Mouse (Mus musculus) heart, embryonic 13.5 days (tissue): ENCODE results near the gene Shank1. TPM values are rescaled to one million over a fixed set of nuclear protein-coding genes. Genes with fewer than 3 reads are reported as not detected.

Source experiments
- ATAC-seq: fragments of 200-750 bp; cut with Nextera tagmentation; 2 replicates; pipeline ENCODE4 v1.8.0; 2017; ENCODE audit warnings: moderate TSS enrichment; ENCODE audit not compliant: insufficient number of reproducible peaks, low FRiP score, low TSS enrichment; ENCODE audit errors: extremely low read depth
- H3K27ac ChIP-seq: fragments of 300-500 bp; sonication (generic); replicated peaks from 2 replicates; pipeline ENCODE4 v1.5.1; 2015; ENCODE audit warnings: moderate library complexity, mild to moderate bottlenecking, inconsistent platforms
- H3K27me3 ChIP-seq: fragments of 300-500 bp; sonication (generic); replicated peaks from 2 replicates; pipeline ENCODE4 v1.6.1; 2015; ENCODE audit warnings: mild to moderate bottlenecking, inconsistent platforms
- H3K36me3 ChIP-seq: fragments of 300-500 bp; sonication (generic); 2 replicates; pipeline ENCODE4 v1.6.1; 2015; ENCODE audit warnings: mild to moderate bottlenecking, inconsistent platforms
- H3K4me1 ChIP-seq: fragments of 300-500 bp; sonication (generic); 2 replicates; pipeline ENCODE4 v1.6.1; 2015; ENCODE audit warnings: inconsistent platforms
- H3K4me2 ChIP-seq: fragments of 300-500 bp; sonication (generic); 2 replicates; pipeline ENCODE4 v1.6.1; 2015; ENCODE audit warnings: inconsistent platforms, mild to moderate bottlenecking, moderate library complexity
- H3K4me3 ChIP-seq: fragments of 300-500 bp; sonication (generic); 2 replicates; pipeline ENCODE4 v1.5.1; 2015; ENCODE audit warnings: moderate library complexity, mild to moderate bottlenecking, inconsistent platforms
- H3K9ac ChIP-seq: fragments of 300-500 bp; sonication (generic); 2 replicates; pipeline ENCODE4 v1.6.1; 2015; ENCODE audit warnings: inconsistent platforms, mild to moderate bottlenecking, moderate library complexity
- H3K9me3 ChIP-seq: fragments of 300-500 bp; sonication (generic); 2 replicates; pipeline ENCODE4 v1.6.1; 2016; ENCODE audit warnings: inconsistent platforms
- WGBS: fragments of 180-500 bp; shearing (Covaris S2); methylation state at CpG from one replicate; pipeline ENCODE4 v1.1.7; 2015; ENCODE audit warnings: mixed read lengths; 5-methylcytosine and 5-hydroxymethylcytosine counted together
- polyA plus RNA-seq: library from polyadenylated mRNA; unstranded; fragments of >200 nt; fragmentation: Nextera tagmentation; extraction: Ambion mirVana; gene quantifications from 2 replicates; pipeline ENCODE4 v1.2.1, GENCODE M21; 2015

The Shank1 gene
- polyA plus RNA-seq, 1 experiment from 2014 or later = 0.80 TPM

DNA sequence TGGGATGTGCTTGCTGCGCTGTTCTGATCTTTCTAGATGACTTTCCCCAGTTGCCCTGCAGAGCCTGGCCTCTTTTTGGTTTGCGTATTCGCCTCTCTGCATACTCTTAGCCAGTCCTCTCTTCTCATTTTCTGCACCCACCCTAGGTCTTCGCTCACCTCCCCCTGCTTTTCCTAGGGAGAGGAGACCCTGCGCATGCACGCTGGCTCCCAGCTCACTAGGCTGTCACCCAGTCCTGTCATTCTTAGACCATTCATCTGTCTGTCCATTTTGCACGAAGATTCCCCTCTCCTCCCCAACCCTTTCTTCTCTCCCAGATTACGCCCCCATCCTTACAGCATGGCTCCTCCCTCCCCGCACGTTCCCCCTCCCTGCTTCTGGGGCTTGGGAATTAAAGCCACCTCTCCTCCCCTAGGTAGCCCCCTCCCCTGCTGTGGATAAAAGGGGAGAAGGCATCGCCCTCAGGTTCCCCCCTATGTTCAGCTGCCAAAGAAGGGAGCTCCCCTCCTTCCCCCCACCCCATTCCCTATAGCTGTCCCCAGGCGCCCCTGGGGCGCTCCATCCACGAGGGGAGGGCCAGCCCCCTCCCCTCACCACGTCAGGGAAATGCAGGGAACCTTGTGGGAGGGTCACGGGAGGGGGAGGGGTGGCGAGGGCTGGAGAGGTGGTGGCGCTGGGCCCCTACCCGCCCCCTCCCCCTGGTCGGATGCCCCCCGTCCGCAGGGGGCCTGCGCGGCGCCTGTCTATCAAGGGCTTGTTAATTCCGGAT lies 49.0 kb downstream of the Shank1 start:
- no peaks in the 10 kb centered on the region for H3K9me3 ChIP-seq
- peak overlapping the region; percentile 57 for H3K27ac ChIP-seq
- no peaks in the 10 kb centered on the region for H3K36me3 ChIP-seq
- peak overlapping the region; percentile 60 for H3K4me3 ChIP-seq
- 9% methylated on average over 20 of the region's 26 CpGs for WGBS
- peaks cover 40% of the 10 kb centered on the region for H3K4me1 ChIP-seq
- peaks cover 84% of the 10 kb centered on the region for H3K27me3 ChIP-seq
- peak overlapping the region; percentile 92 for H3K4me2 ChIP-seq
- H3K9ac ChIP-seq = peak overlapping the region; percentile 85
- ATAC-seq = no peak

GRCm38 (mm10) chr7:44359908-44360672 lies 50.0 kb downstream of the Shank1 start:
- Histone ChIP-seq H3K36me3 (no peaks in the 10 kb centered on the region), H3K9ac (peak overlapping the region; percentile 85), H3K27me3 (peaks cover 80% of the 10 kb centered on the region), H3K27ac (peak overlapping the region; percentile 57), H3K4me3 (peak overlapping the region; percentile 60), H3K4me2 (peak overlapping the region; percentile 92), H3K9me3 (no peaks in the 10 kb centered on the region), H3K4me1 (peaks cover 36% of the 10 kb centered on the region)
- ATAC-seq = peak; percentile 75
- WGBS = under 1% methylated on average over 54 of the region's 54 CpGs

DNA sequence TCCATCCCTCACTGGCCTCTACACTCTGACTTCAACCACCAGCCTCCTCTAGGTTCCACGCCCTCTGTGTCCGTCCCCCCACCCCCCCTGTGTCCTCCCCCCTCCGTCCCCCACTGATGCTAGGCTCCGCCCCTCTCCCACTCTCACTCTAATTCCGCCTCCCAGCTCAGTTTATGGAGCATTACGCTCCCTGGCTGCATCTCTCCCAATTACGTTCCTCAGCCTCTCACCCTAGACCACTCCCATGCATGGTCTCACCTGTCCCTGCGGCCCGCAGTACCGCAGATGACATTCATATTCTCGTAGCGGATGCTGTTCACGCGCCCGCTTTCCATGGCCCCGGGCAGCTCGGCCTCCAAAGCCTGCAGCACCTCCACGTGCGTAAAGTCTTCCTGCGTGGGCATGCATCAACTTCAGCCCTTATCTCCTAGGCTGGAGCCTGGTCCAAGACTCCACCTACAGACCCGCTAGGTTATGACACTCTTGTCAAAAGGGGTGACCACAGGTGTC lies 50.8 kb downstream of the Shank1 start:
- peak overlapping the region; percentile 60 for H3K4me3 ChIP-seq
- WGBS = 14% methylated on average over 21 of the region's 21 CpGs
- peaks cover 79% of the 10 kb centered on the region for H3K27me3 ChIP-seq

DNA sequence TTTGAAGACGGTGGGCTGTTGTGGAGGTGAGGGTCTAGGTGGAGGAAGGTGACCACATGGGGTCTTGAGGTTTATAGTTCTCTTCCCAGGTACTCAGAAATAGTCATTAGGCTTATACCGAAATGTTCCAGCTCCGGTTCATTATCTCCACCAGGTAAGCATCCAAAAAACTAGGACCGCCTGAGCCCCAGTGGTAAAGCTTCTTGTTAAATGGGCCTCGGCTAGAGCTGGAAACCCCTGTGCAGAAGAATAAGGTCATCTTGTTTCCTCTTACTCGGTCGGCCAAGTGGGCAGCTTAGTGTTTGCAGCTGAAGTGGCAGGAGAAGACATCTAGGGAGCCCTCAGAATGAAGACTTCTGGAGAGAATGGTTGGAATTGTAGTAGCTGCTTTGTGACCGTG lies 62.6 kb downstream of the Shank1 start:
- Histone ChIP-seq H3K4me2 (no peak overlapping the region), H3K9ac (no peak overlapping the region), H3K4me1 (peaks cover 12% of the 10 kb centered on the region), H3K36me3 (no peaks in the 10 kb centered on the region), H3K9me3 (no peaks in the 10 kb centered on the region), H3K4me3 (no peak overlapping the region), H3K27me3 (peaks cover 11% of the 10 kb centered on the region), H3K27ac (no peak overlapping the region)
- no peak for ATAC-seq
- WGBS = 85% methylated on average over 8 of the region's 8 CpGs

More for the DNA sequence above, 50.8 kb downstream of the Shank1 start:
- H3K9me3 ChIP-seq = no peaks in the 10 kb centered on the region
- H3K36me3 ChIP-seq = no peaks in the 10 kb centered on the region
- peak overlapping the region; percentile 92 for H3K4me2 ChIP-seq
- peaks cover 36% of the 10 kb centered on the region for H3K4me1 ChIP-seq
- peak overlapping the region; percentile 79 for H3K9ac ChIP-seq
- no peak for ATAC-seq
- no peak overlapping the region for H3K27ac ChIP-seq

GRCm38 (mm10) chr7:44373460-44373859 lies 63.4 kb downstream of the Shank1 start:
- peak overlapping the region; percentile 92 for H3K4me2 ChIP-seq
- no peaks in the 10 kb centered on the region for H3K9me3 ChIP-seq
- no peak for ATAC-seq
- peaks cover 19% of the 10 kb centered on the region for H3K4me1 ChIP-seq
- no peak overlapping the region for H3K27ac ChIP-seq
- 9% methylated on average over 7 of the region's 7 CpGs for WGBS
- no peaks in the 10 kb centered on the region for H3K36me3 ChIP-seq
- H3K27me3 ChIP-seq = peaks cover 11% of the 10 kb centered on the region
- peak overlapping the region; percentile 71 for H3K4me3 ChIP-seq
- H3K9ac ChIP-seq = peak overlapping the region; percentile 75

DNA sequence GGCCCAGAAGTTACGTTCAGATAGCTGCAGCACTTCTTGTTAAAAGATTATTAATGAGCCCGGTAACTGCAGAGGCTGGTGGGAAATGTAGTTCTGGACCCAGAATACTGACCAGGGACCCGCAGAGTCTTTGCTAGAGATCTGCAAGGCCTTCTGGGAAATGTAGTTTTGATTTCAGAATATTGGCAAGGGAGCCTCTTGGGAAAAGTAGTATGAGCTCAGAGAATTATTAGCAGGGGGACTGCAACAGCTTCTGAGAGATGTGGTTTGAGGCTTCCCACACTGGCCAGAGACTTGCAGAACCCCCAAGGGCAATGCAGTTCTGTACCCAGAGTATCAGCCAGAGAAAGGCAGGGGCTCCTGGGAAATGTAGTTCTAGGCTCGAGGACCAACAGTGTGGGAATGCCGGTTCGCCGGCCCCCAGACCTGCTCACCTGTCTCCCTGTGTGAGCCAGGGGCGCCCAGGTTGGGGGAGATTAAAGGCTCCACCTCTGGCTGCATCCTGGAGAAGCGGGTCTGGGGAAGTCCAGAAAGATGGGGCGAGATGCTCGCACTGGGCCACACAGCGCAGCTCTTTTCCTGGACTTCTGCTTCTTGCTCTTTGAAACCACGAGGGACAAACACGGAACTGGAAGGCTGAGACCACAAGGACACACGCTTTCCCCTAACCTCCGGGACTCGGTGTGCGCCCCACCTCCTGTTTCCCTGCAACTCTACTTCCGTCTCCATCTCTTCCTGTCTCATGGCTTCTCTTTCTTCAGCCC lies 64.0 kb downstream of the Shank1 start:
- H3K4me1 ChIP-seq = peaks cover 25% of the 10 kb centered on the region
- WGBS = under 1% methylated on average over 19 of the region's 19 CpGs
- peak overlapping the region; percentile 50 for H3K27ac ChIP-seq
- peaks cover 11% of the 10 kb centered on the region for H3K27me3 ChIP-seq
- H3K9me3 ChIP-seq = no peaks in the 10 kb centered on the region
- peak overlapping the region; percentile 85 for H3K9ac ChIP-seq
- H3K4me3 ChIP-seq = peak overlapping the region; percentile 71
- peak overlapping the region; percentile 92 for H3K4me2 ChIP-seq
- ATAC-seq = peak; percentile 75
- no peaks in the 10 kb centered on the region for H3K36me3 ChIP-seq

- H3K36me3 ChIP-seq = no peaks in the 10 kb centered on the region
- peak overlapping the region; percentile 85 for H3K9ac ChIP-seq
- peaks cover 25% of the 10 kb centered on the region for H3K4me1 ChIP-seq
- H3K9me3 ChIP-seq = no peaks in the 10 kb centered on the region
- peak overlapping the region; percentile 92 for H3K4me2 ChIP-seq
- peak overlapping the region; percentile 71 for H3K4me3 ChIP-seq
- 4% methylated on average over 5 of the region's 5 CpGs for WGBS
- peaks cover 11% of the 10 kb centered on the region for H3K27me3 ChIP-seq
- peak overlapping the region; percentile 50 for H3K27ac ChIP-seq
- ATAC-seq = no peak
These were observed 64.7 kb downstream of the Shank1 start for GRCm38 (mm10) chr7:44374756-44375155.

DNA sequence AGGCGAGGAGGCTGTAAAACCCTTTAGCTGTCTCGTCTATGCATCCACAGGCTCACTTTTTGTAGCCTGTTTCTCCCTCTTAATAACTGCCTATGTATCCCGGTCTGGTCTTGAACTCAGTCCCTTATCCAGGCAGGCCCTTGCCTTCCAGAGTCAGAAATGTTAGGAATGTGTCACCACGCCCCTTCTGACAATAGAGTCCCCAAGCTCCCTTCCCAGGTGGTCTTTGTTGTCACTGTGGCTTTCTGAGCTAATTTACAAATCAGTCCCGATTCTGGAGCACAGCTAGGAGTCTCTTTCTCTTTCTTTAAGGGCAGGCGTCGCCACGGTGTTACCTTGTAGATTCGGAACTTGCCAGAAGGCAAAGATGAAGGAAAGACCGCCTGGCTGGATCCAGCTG lies 65.2 kb downstream of the Shank1 start:
- Histone ChIP-seq H3K4me3 (peak overlapping the region; percentile 71; the same call in 1 of the 2 replicates), H3K36me3 (no peaks in the 10 kb centered on the region), H3K27me3 (peaks cover 11% of the 10 kb centered on the region), H3K9me3 (no peaks in the 10 kb centered on the region), H3K4me2 (peak overlapping the region; percentile 92), H3K4me1 (peaks cover 25% of the 10 kb centered on the region), H3K27ac (no peak overlapping the region), H3K9ac (peak overlapping the region; percentile 85; the same call in 1 of the 2 replicates)
- whole genome bisulfite sequencing = 13% methylated on average over 10 of the region's 10 CpGs
- ATAC-seq = no peak

GRCm38 (mm10) chr7:44375793-44376192 lies 65.7 kb downstream of the Shank1 start:
- peaks cover 25% of the 10 kb centered on the region for H3K4me1 ChIP-seq
- no peaks in the 10 kb centered on the region for H3K9me3 ChIP-seq
- no peak overlapping the region for H3K4me2 ChIP-seq
- 57% methylated on average over 3 of the region's 3 CpGs for WGBS
- no peaks in the 10 kb centered on the region for H3K36me3 ChIP-seq
- no peak overlapping the region for H3K4me3 ChIP-seq
- no peak overlapping the region for H3K27ac ChIP-seq
- no peak overlapping the region for H3K9ac ChIP-seq
- no peak for ATAC-seq
- peaks cover 13% of the 10 kb centered on the region for H3K27me3 ChIP-seq

GRCm38 (mm10) chr7:44378290-44378689 lies 68.2 kb downstream of the Shank1 start:
- H3K4me2 ChIP-seq = no peak overlapping the region
- WGBS = 20% methylated on average over 4 of the region's 4 CpGs
- H3K9me3 ChIP-seq = no peaks in the 10 kb centered on the region
- H3K36me3 ChIP-seq = no peaks in the 10 kb centered on the region
- H3K27ac ChIP-seq = peak overlapping the region; percentile 48; the same call in 1 of the 2 replicates
- H3K9ac ChIP-seq = peak overlapping the region; percentile 44; the same call in 1 of the 2 replicates
- H3K4me3 ChIP-seq = no peak overlapping the region
- ATAC-seq = no peak
- peaks cover 23% of the 10 kb centered on the region for H3K4me1 ChIP-seq
- H3K27me3 ChIP-seq = peaks cover 29% of the 10 kb centered on the region

DNA sequence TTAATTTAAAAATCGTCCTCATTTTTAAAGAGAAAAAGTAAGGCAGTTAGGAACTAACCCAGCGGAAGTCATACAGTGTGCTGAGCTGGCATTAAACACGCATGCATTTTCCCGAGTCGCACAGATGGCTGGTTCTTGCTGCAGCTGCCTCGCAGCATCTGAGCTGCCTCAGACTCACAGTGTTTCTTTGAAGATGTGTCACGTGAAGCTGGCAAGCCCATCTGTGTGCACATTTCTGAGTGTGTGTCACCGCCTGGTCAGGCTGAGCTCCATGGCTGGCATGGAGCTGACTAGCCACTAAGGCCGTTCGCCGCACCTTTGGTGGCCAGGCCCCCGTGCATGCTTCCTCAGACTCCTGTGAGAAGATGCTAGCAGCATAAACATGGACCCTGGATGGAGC lies 72.5 kb downstream of the Shank1 start:
- no peak overlapping the region for H3K4me2 ChIP-seq
- no peak overlapping the region for H3K4me3 ChIP-seq
- H3K4me1 ChIP-seq = peaks cover 22% of the 10 kb centered on the region
- H3K9ac ChIP-seq = no peak overlapping the region
- peaks cover 61% of the 10 kb centered on the region for H3K27me3 ChIP-seq
- WGBS = 68% methylated on average over 12 of the region's 12 CpGs
- no peaks in the 10 kb centered on the region for H3K9me3 ChIP-seq
- H3K27ac ChIP-seq = no peak overlapping the region
- no peaks in the 10 kb centered on the region for H3K36me3 ChIP-seq
- ATAC-seq = no peak
